Mouse (Mus musculus) embryo, embryonic 10 days (tissue): ENCODE data around the gene Abcg4.

Experiments used
- DNase-seq: peaks from one replicate; pipeline ENCODE4 v3.0.0-alpha.2; 2015; ENCODE audit warnings: low spot score

Abcg4 gene

GRCm38 (mm10) chr9:44286256-44286850, 2.1 kb downstream of the Abcg4 start:
- DNase-seq: no peak

- DNase-seq: no peak
Observed at GRCm38 (mm10) chr9:44283183-44283582, 5.2 kb downstream of the Abcg4 start.

- DNase-seq: no peak
Observed at GRCm38 (mm10) chr9:44269973-44270372, 18.4 kb downstream of the Abcg4 start.

- DNase-seq: no peak
Observed at GRCm38 (mm10) chr9:44269077-44269476, 19.3 kb downstream of the Abcg4 start.

GRCm38 (mm10) chr9:44268432-44268831, 20.0 kb downstream of the Abcg4 start, which contains the start of gene Nlrx1:
Gene Nlrx1 (minus strand): TSS chr9:44268599.
- DNase-seq: no peak

- peak; percentile 78 for DNase-seq
Observed at GRCm38 (mm10) chr9:44268027-44268360, 20.4 kb downstream of the Abcg4 start.

- DNase-seq: peak; percentile 61
Observed at GRCm38 (mm10) chr9:44267319-44268026, 20.9 kb downstream of the Abcg4 start.

GRCm38 (mm10) chr9:44266478-44267226, 21.8 kb downstream of the Abcg4 start:
- no peak for DNase-seq

GRCm38 (mm10) chr9:44261388-44261787, 27.0 kb downstream of the Abcg4 start:
- DNase-seq: no peak

GRCm38 (mm10) chr9:44259014-44259413, 29.4 kb downstream of the Abcg4 start:
- no peak for DNase-seq

- no peak for DNase-seq
Observed at GRCm38 (mm10) chr9:44256213-44256612, 32.2 kb downstream of the Abcg4 start.

GRCm38 (mm10) chr9:44255136-44255521, 33.3 kb downstream of the Abcg4 start:
- DNase-seq: no peak

- DNase-seq: peak; percentile 43
Observed at GRCm38 (mm10) chr9:44254508-44255135, 33.8 kb downstream of the Abcg4 start.

GRCm38 (mm10) chr9:44253441-44253840, 35.0 kb downstream of the Abcg4 start:
- DNase-seq: no peak

- DNase-seq: no peak
Observed at GRCm38 (mm10) chr9:44251314-44251713, 37.1 kb downstream of the Abcg4 start, which contains the start of gene Pdzd3. Gene Pdzd3 (minus strand): TSS chr9:44251471.

- DNase-seq: no peak
Observed at GRCm38 (mm10) chr9:44250445-44250844, 38.0 kb downstream of the Abcg4 start.

GRCm38 (mm10) chr9:44249181-44250146, 39.0 kb downstream of the Abcg4 start:
- DNase-seq: peak; percentile 77

- no peak for DNase-seq
Observed at GRCm38 (mm10) chr9:44247907-44248306, 40.5 kb downstream of the Abcg4 start.

GRCm38 (mm10) chr9:44243621-44244020, 44.8 kb downstream of the Abcg4 start:
- DNase-seq: no peak

- DNase-seq: no peak
Observed at GRCm38 (mm10) chr9:44241418-44241817, 47.0 kb downstream of the Abcg4 start.

GRCm38 (mm10) chr9:44240911-44241310, 47.5 kb downstream of the Abcg4 start:
- DNase-seq: no peak
